Mouse (Mus musculus): Measurements from ENCODE around the gene Macrod2.

Gene Macrod2

GRCm38 (mm10) chr2:141830496-141830895, 1435.4 kb downstream of the Macrod2 start:
- DNase-seq (ENCODE audit: low read depth, low spot score) = no peak

GRCm38 (mm10) chr2:141831515-141831914, 1436.4 kb downstream of the Macrod2 start:
- DNase-seq (ENCODE audit: low read depth, low spot score) = no peak

GRCm38 (mm10) chr2:141834156-141834782, 1439.2 kb downstream of the Macrod2 start:
- no peak for DNase-seq (ENCODE audit: low read depth, low spot score)

GRCm38 (mm10) chr2:141844408-141845175, 1449.5 kb downstream of the Macrod2 start:
- DNase-seq (ENCODE audit: low read depth, low spot score) = no peak

- DNase-seq (ENCODE audit: low read depth, low spot score) = no peak
Observed at GRCm38 (mm10) chr2:141859220-141859619, 1464.1 kb downstream of the Macrod2 start.

- no peak for DNase-seq (ENCODE audit: low read depth, low spot score)
Observed at GRCm38 (mm10) chr2:141861679-141862268, 1466.7 kb downstream of the Macrod2 start.

- DNase-seq (ENCODE audit: low read depth, low spot score) = no peak
Observed at GRCm38 (mm10) chr2:141862531-141863265, 1467.6 kb downstream of the Macrod2 start.

GRCm38 (mm10) chr2:141863628-141864165, 1468.6 kb downstream of the Macrod2 start:
- no peak for DNase-seq (ENCODE audit: low read depth, low spot score)

- peak; percentile 23 for DNase-seq (ENCODE audit: low read depth, low spot score)
Observed at GRCm38 (mm10) chr2:141870930-141871329, 1475.8 kb downstream of the Macrod2 start.

- DNase-seq (ENCODE audit: low read depth, low spot score) = no peak
Observed at GRCm38 (mm10) chr2:141876155-141876851, 1481.2 kb downstream of the Macrod2 start.

GRCm38 (mm10) chr2:141876958-141877357, 1481.8 kb downstream of the Macrod2 start:
- DNase-seq (ENCODE audit: low read depth, low spot score) = no peak

GRCm38 (mm10) chr2:141878473-141878872, 1483.4 kb downstream of the Macrod2 start:
- no peak for DNase-seq (ENCODE audit: low read depth, low spot score)

GRCm38 (mm10) chr2:141879711-141880110, 1484.6 kb downstream of the Macrod2 start:
- no peak for DNase-seq (ENCODE audit: low read depth, low spot score)

- DNase-seq (ENCODE audit: low read depth, low spot score) = no peak
Observed at GRCm38 (mm10) chr2:141886694-141887474, 1491.8 kb downstream of the Macrod2 start.

GRCm38 (mm10) chr2:141889497-141889896, 1494.4 kb downstream of the Macrod2 start:
- DNase-seq (ENCODE audit: low read depth, low spot score) = no peak

- DNase-seq (ENCODE audit: low read depth, low spot score) = no peak
Observed at GRCm38 (mm10) chr2:141897951-141898350, 1502.8 kb downstream of the Macrod2 start.

GRCm38 (mm10) chr2:141911831-141912447, 1516.8 kb downstream of the Macrod2 start:
- DNase-seq (ENCODE audit: low read depth, low spot score) = no peak

- no peak for DNase-seq (ENCODE audit: low read depth, low spot score)
Observed at GRCm38 (mm10) chr2:141913486-141913885, 1518.4 kb downstream of the Macrod2 start.

- DNase-seq (ENCODE audit: low read depth, low spot score) = no peak
Observed at GRCm38 (mm10) chr2:141913894-141914293, 1518.8 kb downstream of the Macrod2 start.
